Mouse (Mus musculus): ENCODE measurements around the gene Ucp3.
"Not testable (repeated sequence)": the region's sequence is repeated elsewhere in the genome, so short reads cannot be mapped to it uniquely, and the experiment has no call there.

Gene Ucp3

DNA sequence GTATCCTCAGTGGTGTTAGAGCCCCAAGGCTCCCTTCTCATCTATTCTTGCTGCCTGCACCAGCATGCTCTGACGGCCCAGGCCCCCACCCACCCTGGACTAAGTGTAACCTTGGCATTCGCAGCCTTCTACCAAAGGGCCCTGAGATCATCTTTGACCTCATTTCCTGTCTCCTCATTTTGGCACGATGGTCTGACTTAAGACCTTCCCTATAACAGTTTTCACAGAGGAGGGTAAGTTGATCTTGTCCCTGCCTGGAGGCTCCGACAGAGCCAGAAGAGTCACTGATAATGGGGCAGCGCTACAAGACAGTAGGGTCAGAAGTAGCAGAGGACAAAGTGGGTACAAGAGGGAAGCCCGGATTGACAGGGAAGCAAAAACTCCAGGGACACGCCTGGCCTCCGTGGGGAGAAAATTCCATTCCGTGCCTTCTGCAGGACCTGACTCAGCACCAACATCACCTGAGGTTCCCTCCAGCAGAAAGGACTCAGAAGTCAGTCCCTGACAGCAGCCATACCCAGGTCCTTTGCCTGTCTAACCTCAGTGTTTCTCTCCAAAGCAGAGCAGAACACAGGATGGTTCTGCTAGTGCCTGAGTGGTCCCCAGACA is 1.2 kb downstream of the Ucp3 start:
- no peak for DNase-seq

DNA sequence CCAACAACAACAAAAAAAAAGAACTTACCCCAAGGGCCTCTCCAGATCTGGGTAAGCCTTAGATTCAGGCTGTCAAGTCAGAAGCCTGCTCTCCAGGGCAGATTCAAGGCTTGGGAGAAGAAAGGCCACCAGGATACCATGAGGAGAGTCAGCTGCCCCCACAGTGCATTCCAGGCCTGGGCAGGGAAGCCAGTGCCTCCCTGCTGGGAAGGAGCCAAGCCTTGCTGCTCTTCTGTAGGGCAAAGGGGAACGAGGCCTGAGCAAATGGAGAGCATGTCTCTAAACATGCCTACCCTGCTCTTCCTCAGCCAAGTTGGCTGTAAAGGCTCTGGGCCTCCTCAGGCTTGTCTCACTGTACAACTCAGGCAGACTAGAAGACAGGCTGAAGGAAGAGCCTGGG is 1.9 kb downstream of the Ucp3 start:
- no peak for DNase-seq

- no peak for DNase-seq
Measured at GRCm38 (mm10) chr7:100479100-100479822, 6.5 kb downstream of the Ucp3 start.

DNA sequence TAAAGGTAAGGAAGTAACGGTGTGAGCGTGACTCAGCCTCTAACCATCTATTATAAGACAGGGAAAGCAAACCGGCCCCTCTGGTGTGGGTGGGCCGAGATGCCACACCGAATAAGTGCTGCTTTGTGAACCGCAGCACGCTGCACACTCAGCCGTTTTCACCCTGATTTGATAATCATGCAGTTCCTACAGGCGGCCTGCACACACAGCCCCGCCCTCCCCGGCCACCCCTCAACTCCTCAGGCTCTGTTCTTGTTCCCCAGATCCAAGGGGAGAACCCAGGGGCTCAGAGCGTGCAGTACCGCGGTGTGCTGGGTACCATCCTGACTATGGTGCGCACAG is 7.0 kb downstream of the Ucp3 start:
- DNase-seq, result no peak

- DNase-seq, result no peak
Measured at GRCm38 (mm10) chr7:100480175-100480574, 7.4 kb downstream of the Ucp3 start.

DNA sequence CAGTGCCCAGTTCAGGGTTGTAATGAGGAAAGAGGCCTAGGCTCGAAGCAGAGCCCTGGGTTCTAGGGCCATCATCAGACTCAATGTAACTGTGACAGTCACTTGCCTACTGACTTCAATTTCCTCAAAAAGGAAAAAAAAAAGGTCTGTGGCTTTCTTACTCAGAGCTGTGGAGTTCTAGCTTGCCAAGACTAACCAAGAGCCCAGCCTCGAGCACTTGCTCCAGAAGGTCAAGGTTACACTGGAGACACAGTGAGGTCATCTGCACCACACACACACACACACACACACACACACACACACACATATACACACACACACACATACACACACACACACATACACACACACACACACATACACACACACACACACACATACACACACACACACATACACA is 9.3 kb downstream of the Ucp3 start:
- not testable (repeated sequence) for DNase-seq

GRCm38 (mm10) chr7:100484493-100484892 is 11.7 kb downstream of the Ucp3 start:
- DNase-seq, result no peak

- no peak for DNase-seq
Measured at GRCm38 (mm10) chr7:100487301-100487700, 14.5 kb downstream of the Ucp3 start.

- DNase-seq, result peak; percentile 55
Measured at GRCm38 (mm10) chr7:100488474-100489048, 15.8 kb downstream of the Ucp3 start.

GRCm38 (mm10) chr7:100492391-100493116 is 19.8 kb downstream of the Ucp3 start:
- DNase-seq, result no peak

DNA sequence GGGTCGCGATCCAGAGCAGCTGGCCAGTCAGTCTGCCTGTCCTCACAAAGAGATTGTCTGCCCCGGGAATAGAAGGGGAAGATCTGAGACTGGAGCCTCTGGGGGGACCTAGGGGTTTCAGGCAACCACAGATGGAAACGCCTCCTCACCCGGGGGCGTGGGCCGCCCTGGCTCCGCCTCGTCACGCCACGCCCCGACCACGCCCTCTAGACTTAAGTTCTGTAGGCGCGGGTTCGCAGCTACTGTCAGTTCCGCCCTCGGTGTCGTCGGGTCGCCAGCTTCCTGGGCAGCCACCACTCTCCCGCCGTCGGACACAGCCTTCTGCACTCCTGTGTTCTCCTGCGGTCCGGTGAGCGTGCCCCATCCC is 20.3 kb downstream of the Ucp3 start, which contains the start of gene Ucp2:
TSS of gene Ucp2 (plus strand) at position 221 of the 367 bp plus-strand sequence.
- DNase-seq, result peak; percentile 58

- no peak for DNase-seq
Measured at GRCm38 (mm10) chr7:100493484-100494414, 21.0 kb downstream of the Ucp3 start.

DNA sequence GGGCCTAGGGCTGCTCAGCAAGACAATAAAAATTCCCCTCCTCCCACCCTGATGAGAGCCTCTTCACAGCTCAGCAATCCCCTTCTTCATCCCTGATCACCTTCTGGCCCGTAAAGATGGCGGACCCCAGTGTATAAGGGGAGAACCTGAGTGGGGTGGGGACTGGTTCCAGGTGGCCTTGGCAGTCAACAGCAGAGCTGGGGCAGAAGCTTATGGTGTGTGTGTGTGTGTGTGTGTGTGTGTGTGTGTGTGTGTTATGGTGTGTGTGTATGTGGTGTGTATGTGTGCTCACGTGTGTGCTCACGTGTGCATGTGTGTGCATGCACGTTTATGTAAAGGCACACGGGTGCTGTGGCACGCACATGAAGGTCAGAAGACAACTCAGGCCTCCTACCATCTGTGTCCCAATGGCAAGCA is 21.6 kb downstream of the Ucp3 start:
- DNase-seq, result no peak

DNA sequence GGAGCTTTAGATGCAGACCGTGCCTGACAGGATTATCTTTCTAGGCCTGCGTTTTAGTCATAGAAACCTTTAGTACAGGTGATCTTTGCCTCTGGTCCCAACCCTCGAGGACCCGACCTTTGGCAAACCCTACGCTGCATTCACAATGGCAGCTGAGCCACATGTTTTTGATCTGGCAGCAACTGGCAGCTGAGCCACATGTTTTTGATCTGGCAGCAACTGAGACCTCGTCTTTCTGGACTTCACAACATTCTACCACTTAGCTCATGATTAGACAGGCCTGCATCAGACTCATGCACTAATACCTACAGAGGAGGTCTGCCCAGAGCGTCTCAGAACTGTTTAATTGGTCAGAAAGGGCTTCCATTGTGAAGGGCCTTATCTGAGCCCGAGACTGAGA is 22.3 kb downstream of the Ucp3 start:
- no peak for DNase-seq

DNA sequence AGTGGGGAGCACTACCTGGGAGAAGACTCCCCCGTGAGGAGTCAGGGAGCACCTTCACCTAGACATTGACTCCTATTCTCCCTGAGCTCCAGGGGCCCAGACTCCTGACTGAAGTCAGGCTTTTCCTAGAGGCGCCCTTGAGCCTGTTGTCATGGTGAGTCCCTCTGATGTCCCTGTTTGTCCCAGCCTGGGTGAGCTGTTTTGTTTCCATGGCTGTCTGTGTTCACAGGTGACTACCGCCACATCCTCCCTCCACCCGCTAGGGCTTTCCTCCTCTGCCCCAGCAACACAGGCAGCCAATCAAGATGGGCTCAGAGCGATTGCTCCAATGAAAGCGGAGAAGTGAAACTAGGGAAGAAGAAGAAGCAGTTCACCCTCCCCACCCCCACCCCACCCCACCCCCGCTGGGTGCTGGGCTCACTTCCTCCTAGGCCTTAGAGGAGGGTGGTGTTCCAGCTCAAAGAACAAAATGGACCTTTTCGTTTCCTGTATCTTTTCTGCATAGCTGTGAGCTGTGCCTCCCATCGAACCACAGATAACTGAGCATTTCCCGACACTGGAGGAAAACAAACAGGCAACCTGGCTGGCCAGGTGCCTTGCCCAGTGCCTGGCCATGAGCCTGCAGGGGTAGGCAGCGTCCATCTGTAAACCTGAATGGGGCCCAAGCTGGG is 22.9 kb downstream of the Ucp3 start:
- DNase-seq, result peak; percentile 33

DNA sequence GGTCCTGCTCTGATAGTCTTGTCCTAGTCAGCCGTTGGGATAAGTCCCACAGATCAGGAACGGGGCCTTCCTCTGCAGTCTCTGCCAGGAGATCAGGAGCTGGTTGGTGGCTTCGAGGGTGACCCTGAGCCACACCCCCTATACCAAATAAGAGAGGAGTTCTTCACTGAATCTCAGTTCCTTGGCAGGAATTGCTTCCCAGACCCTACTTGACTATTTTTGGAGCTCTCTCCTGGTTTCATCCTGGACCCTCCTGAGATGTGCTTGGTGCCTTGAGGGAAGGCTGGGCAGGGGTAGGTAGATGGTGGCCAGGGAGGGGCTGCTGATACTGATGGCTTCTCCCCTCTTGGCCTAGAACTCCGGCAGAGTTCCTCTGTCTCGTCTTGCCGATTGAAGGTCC is 23.6 kb downstream of the Ucp3 start:
- DNase-seq, result no peak

DNA sequence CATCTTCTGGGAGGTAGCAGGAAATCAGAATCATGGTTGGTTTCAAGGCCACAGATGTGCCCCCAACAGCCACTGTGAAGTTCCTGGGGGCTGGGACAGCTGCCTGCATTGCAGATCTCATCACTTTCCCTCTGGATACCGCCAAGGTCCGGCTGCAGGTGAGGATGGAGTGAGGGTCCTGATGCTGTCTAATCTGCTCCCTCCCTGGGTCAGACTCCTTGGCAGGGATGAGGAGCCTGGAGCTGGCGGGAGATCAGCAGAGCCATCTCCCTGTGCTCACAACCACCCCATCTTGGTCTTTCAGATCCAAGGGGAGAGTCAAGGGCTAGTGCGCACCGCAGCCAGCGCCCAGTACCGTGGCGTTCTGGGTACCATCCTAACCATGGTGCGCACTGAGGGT is 24.0 kb downstream of the Ucp3 start:
- DNase-seq, result no peak

DNA sequence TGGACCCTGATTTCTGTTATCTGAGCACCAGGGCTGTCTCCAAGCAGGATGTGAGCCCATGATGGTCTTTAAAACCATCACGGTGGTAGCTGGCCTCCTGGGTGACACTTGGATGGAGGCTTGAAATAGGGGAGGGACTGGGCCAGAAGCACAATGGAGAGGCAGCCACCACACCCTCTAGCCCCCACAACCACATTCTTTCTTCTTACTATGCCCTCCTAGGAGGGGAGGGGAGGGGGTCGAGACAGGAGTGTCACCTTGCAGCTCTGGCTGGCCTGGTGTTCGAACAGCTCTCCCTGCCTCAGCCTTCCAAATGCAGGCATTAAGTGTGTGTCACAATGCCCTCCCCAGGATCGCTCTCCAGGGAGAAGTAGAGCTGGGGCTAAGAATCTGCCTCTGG is 24.6 kb downstream of the Ucp3 start:
- DNase-seq, result no peak

GRCm38 (mm10) chr7:100497982-100498381 is 25.2 kb downstream of the Ucp3 start:
- no peak for DNase-seq

DNA sequence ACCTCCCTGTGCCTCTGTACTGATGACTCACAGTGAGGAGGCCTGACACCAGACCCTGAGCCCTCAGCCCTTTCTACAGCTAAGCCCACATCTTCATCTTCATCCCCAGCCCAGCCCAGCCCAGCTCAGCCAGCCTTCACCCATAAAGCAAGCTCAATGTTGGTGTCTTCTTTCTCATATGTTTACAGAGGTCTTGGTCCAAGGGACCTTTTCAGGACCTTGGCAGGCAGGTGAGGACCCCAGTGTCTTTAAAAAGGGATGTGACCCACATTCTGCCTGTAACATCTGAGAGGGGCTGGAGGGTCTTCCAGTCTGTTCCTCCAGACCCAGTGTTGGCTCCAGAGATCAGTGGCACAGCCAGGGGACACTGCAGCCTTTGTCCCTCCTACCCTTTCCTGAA is 26.7 kb downstream of the Ucp3 start:
- DNase-seq, result no peak

DNA sequence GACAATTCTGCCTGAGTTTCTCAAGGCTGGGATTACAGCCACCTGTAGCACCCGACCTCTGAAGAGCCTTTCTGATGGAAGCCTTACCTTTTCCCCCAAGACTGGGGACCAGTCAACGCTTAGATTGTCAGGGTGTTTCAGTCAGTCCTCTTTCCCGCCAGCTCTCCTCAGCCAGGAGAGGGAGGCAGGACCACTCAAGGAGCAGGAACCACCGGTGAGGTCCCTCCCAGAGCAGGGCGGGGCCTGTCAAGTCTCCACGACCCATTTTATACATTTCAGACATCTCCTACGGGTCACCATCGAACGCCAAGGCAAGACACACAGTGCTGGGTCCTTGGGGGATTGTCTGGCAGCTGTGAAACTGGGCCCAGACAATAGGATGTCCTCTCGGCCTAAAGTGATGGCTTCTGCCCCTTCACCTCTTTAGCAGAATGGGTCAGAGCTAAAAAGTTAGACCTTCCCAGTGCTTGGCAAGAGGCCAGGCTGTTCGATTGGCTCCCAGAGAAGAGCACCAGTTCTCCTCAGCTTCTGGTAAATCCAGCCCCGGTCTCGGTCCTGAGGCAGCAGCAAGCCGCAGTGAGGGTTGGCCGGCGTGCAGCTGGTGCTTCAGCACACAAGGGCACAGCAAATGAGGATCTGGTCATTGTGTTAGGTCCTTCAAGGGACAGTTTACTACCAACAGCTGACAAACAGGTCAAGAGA is 27.6 kb downstream of the Ucp3 start:
- DNase-seq, result peak; percentile 22

All from right cerebral cortex, postnatal 4 days (tissue).